Mouse (Mus musculus): ENCODE results near the gene Pnpla1.
A peak's percentile ranks its signal among the peaks of the same experiment; 100 is the strongest.

Gene Pnpla1

GRCm38 (mm10) chr17:28885231-28885630 lies 27.0 kb downstream of the Pnpla1 start:
- DNase-seq (ENCODE audit: low spot score), result no peak

- no peak for DNase-seq (ENCODE audit: low spot score)
Observed at GRCm38 (mm10) chr17:28886266-28886665, 28.1 kb downstream of the Pnpla1 start.

GRCm38 (mm10) chr17:28894050-28894767 lies 36.0 kb downstream of the Pnpla1 start:
- DNase-seq (ENCODE audit: low spot score), result no peak

- no peak for DNase-seq (ENCODE audit: low spot score)
Observed at GRCm38 (mm10) chr17:28895217-28895875, 37.1 kb downstream of the Pnpla1 start.

GRCm38 (mm10) chr17:28896095-28896780 lies 38.0 kb downstream of the Pnpla1 start:
- DNase-seq (ENCODE audit: low spot score), result no peak

GRCm38 (mm10) chr17:28897817-28898216 lies 39.6 kb downstream of the Pnpla1 start:
- no peak for DNase-seq (ENCODE audit: low spot score)

GRCm38 (mm10) chr17:28898249-28898648 lies 40.0 kb downstream of the Pnpla1 start:
- DNase-seq (ENCODE audit: low spot score), result no peak

GRCm38 (mm10) chr17:28899427-28899826 lies 41.2 kb downstream of the Pnpla1 start:
- DNase-seq (ENCODE audit: low spot score), result no peak

- DNase-seq (ENCODE audit: low spot score), result no peak
Observed at GRCm38 (mm10) chr17:28901559-28901958, 43.3 kb downstream of the Pnpla1 start.

- peak; percentile 85 for DNase-seq (ENCODE audit: low spot score)
Observed at GRCm38 (mm10) chr17:28904546-28905376, 46.5 kb downstream of the Pnpla1 start.

- DNase-seq (ENCODE audit: low spot score), result no peak
Observed at GRCm38 (mm10) chr17:28905377-28905916, 47.2 kb downstream of the Pnpla1 start.

GRCm38 (mm10) chr17:28907959-28908358 lies 49.7 kb downstream of the Pnpla1 start:
- DNase-seq (ENCODE audit: low spot score), result no peak

GRCm38 (mm10) chr17:28909252-28909941 lies 51.2 kb downstream of the Pnpla1 start:
- DNase-seq (ENCODE audit: low spot score), result peak; percentile 90

- DNase-seq (ENCODE audit: low spot score), result no peak
Observed at GRCm38 (mm10) chr17:28910139-28910538, 51.9 kb downstream of the Pnpla1 start.

GRCm38 (mm10) chr17:28913200-28913599 lies 55.0 kb downstream of the Pnpla1 start:
- DNase-seq (ENCODE audit: low spot score), result no peak

- DNase-seq (ENCODE audit: low spot score), result no peak
Observed at GRCm38 (mm10) chr17:28913940-28914339, 55.7 kb downstream of the Pnpla1 start.

- no peak for DNase-seq (ENCODE audit: low spot score)
Observed at GRCm38 (mm10) chr17:28915060-28915628, 56.9 kb downstream of the Pnpla1 start, which contains the start of gene 4930539E08Rik. Gene 4930539E08Rik (minus strand): TSS chr17:28915324.

GRCm38 (mm10) chr17:28916520-28916919 lies 58.3 kb downstream of the Pnpla1 start:
- DNase-seq (ENCODE audit: low spot score), result no peak

- no peak for DNase-seq (ENCODE audit: low spot score)
Observed at GRCm38 (mm10) chr17:28921086-28921485, 62.9 kb downstream of the Pnpla1 start.

- DNase-seq (ENCODE audit: low spot score), result no peak
Observed at GRCm38 (mm10) chr17:28922096-28922495, 63.9 kb downstream of the Pnpla1 start.

Data from testis, postnatal 10 days (tissue).